ENCODE assay signal across 26 mouse cellular contexts in the genomic region with DNA sequence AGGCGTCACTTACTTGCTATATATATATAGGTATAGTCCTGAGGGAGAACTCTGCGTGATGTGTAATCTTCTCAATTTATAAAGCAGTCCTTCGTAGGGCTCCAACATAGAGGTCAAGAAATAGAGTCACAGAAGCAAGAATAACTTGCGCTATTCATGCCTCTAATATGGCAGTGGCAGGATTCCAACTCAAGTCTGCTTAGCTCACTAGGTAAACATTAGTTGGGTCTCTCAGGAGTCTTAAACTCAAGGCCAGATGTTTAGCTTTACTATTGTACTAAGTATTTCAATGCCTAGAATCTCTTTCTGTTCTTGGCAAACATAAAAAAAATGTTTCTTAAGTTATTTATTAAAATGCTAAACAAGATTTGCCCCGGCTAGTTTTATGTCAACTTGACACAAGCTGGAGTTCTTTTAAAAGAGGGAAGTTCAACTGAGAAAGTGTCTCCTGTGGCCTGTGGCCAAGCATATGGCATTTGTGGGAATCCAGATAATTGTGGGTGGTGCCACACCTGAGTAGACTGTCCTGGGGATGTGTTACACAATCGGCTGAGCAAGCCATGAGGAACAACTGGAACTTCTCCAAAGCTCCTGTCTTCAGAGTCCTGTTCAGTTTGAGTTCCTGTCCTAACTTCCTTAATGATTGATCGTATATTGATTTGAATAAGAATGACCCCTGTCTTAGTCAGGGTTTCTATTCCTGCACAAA.
DNase-seq lines count a peak whose midpoint lies in the region; ATAC-seq lines count a peak whose summit lies in the region.
"Had no signal": no experiment of that assay in that cellular context is flagged by ENCODE, and none has a peak within 500 bp of the region (broad histone marks: within the 10 kb centered on the region; RNA-seq: fewer than 3 reads in every experiment).

No protein-coding gene starts in this region.

- H3K36me3 ChIP-seq in forebrain, embryonic 10.5 days (replicated peaks), result no peaks in the 10 kb centered on the region
- H3K36me3 ChIP-seq: embryonic facial prominence, embryonic 12.5 days; forebrain, embryonic 15.5 days; liver, embryonic 13.5 days; midbrain, embryonic 10.5 days; neural tube, embryonic 15.5 days; stomach, embryonic 15.5 days had no signal

- peak; percentile 76 for ATAC-seq in common myeloid progenitor, adult 5-6 weeks (replicated peaks; ENCODE audit: low read depth, poor library complexity, severe bottlenecking)
- peak; percentile 40; the same call in 1 of the 2 replicates for ATAC-seq in megakaryocyte, adult 5-6 weeks (ENCODE audit: poor library complexity, severe bottlenecking)
- ATAC-seq: activated CD4-positive, CD25-positive, alpha-beta regulatory T cell, adult 4 months; forebrain, embryonic 15.5 days; midbrain, embryonic 16.5 days had no signal

- H3K27ac ChIP-seq in forebrain, embryonic 10.5 days, result no peak overlapping the region
- H3K27ac ChIP-seq: embryonic facial prominence, embryonic 12.5 days; forebrain, embryonic 15.5 days; hindbrain, embryonic 14.5 days; liver, embryonic 13.5 days; midbrain, embryonic 10.5 days; neural tube, embryonic 15.5 days; stomach, embryonic 15.5 days had no signal

- no peaks in the 10 kb centered on the region for H3K9me3 ChIP-seq in forebrain, embryonic 10.5 days
- H3K9me3 ChIP-seq: embryonic facial prominence, embryonic 12.5 days; forebrain, embryonic 15.5 days; liver, embryonic 13.5 days; midbrain, embryonic 10.5 days; neural tube, embryonic 15.5 days; stomach, embryonic 15.5 days had no signal

- no peaks in the 10 kb centered on the region for H3K27me3 ChIP-seq in forebrain, embryonic 10.5 days (ENCODE audit: poor library complexity, severe bottlenecking)
- H3K27me3 ChIP-seq: embryonic facial prominence, embryonic 12.5 days; forebrain, embryonic 15.5 days; liver, embryonic 13.5 days; neural tube, embryonic 15.5 days; stomach, embryonic 15.5 days had no signal

- no peaks in the 10 kb centered on the region for H3K4me1 ChIP-seq in forebrain, embryonic 10.5 days
- H3K4me1 ChIP-seq: forebrain, embryonic 15.5 days; liver, embryonic 13.5 days; midbrain, embryonic 10.5 days; neural tube, embryonic 15.5 days; stomach, embryonic 15.5 days had no signal

- 93% methylated on average over 7 of the region's 7 CpGs for WGBS in forebrain, embryonic 10.5 days

- intact Hi-C loops in heart, postnatal 25 days (cut with DNase I), result no loop called here

- peak; percentile 65 for DNase-seq in heart, adult 11 months
- DNase-seq in heart, postnatal 25 days (ENCODE audit: low spot score), result no peak
- peak; percentile 57 for DNase-seq in 416B (ENCODE audit: low read depth)
- DNase-seq in forebrain, embryonic 10.5 days (ENCODE audit: extremely low spot score, low spot score), result no peak
- DNase-seq in cerebellum, adult 18-20 months, result no peak
- DNase-seq: adrenal gland, postnatal 10 days; cerebellum, adult 8-10 months; gastrocnemius, postnatal 14 days; heart, postnatal 4 days; kidney, postnatal 14 days; liver, embryonic 13.5 days; lung, embryonic 14.5 days; lung, postnatal 4 days; right cerebral cortex, adult 18-20 months; right cerebral cortex, postnatal 4 days; thymus, postnatal 4 days had no signal

- no peak overlapping the region for H3K4me3 ChIP-seq in forebrain, embryonic 10.5 days
- H3K4me3 ChIP-seq: embryonic facial prominence, embryonic 12.5 days; forebrain, embryonic 15.5 days; liver, embryonic 13.5 days; midbrain, embryonic 10.5 days; neural tube, embryonic 15.5 days; stomach, embryonic 15.5 days had no signal

Comparison
In these comparisons a context has a peak if more than half of its experiments do, and no peak if none do; other contexts are left out.
1. DNase-seq: peak in heart, adult 11 months (single experiment) and 416B (single experiment); none in heart, postnatal 25 days (single experiment), forebrain, embryonic 10.5 days (single experiment) and cerebellum, adult 18-20 months (0 of 2).